Mouse (Mus musculus) kidney, adult 11 months (tissue): ENCODE data around the gene Kif13a.

Experiments
- DNase-seq: peaks from one replicate; pipeline ENCODE4 v3.0.0; 2022

The Kif13a gene

GRCm38 (mm10) chr13:46724371-46724770, 205.3 kb downstream of the Kif13a start:
- DNase-seq, result no peak

- no peak for DNase-seq
Measured at GRCm38 (mm10) chr13:46721009-46721408, 208.7 kb downstream of the Kif13a start.

- DNase-seq, result no peak
Measured at GRCm38 (mm10) chr13:46718893-46719400, 210.7 kb downstream of the Kif13a start.

DNA sequence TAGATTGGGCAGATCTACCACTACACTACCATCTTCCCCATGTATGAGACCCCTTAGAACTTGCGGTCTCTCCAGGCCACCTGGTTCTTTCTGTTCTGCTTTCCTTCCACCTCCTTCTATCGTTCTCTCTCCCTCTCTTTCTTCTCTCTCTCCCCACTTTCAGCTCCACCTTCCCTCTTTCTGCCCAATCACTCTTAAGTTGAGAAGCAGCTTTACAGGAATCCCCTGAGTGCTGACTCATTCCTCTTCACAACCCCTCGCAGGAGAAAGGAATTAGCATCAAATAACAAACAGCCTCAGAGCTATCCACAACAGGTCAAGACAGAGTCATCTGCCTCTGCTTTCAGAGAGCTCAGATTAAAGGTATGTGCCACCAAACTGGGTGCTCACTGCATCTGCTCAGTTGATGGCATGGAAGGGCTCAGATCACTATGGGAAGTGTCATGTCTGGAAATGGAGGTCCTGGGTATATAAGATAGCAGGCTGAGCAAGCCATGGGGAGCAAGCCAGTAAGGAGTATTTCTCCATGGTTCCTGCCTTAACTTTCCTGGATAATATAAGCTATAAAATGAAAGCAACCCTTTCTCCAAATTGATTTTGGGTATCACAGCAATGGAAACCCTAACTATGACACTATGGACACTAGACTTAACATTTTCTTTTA, 213.6 kb downstream of the Kif13a start:
- no peak for DNase-seq

GRCm38 (mm10) chr13:46713486-46713885, 216.2 kb downstream of the Kif13a start:
- no peak for DNase-seq

DNA sequence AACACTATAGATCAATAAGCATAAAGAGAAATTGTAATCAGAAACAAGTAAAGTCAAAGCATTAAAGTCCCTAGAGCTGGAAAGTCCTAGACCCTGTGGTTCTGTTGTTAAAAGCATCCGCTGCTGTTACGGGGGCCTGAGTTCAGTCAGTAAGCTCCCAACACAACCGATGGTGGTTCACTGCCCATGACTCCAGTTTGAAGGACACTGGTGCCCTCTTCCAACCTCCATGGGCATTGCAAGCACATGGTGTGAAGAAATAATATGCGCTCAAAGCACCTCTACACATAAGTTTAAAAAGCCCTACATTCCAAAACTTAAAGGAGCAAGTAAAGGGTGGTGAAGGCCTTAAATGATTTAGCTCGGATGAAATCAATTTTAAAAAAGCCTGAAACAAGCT, 226.5 kb downstream of the Kif13a start:
- DNase-seq, result peak; percentile 20

DNA sequence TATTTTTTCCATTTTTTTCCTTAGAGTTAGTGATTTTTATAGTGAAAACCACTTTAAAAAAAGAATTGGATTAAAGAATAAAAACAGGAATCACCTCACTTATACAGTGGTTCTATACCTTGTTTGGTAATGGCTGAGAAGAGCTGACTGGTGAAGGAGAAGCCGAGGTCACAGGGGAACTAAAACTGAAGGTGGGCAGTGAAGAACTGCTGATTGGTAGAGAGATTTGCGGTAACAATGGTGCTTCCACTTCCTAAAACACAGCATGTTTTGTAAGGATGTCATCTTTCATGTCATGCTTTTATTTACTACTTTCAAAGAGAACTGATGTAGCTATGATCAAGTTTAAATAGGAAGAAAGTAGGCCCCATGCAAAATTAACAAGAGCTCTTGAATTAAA, 228.2 kb downstream of the Kif13a start:
- DNase-seq, result no peak

GRCm38 (mm10) chr13:46699372-46699771, 230.3 kb downstream of the Kif13a start:
- DNase-seq, result no peak
